Mouse (Mus musculus) brain, embryonic 18.5 days (tissue): Measurements from ENCODE around the gene A930018P22Rik.

Experiments used
- DNase-seq: peaks from one replicate; pipeline ENCODE4 v3.0.0-alpha.2; 2012; ENCODE audit warnings: low read depth, low spot score

A930018P22Rik gene

DNA sequence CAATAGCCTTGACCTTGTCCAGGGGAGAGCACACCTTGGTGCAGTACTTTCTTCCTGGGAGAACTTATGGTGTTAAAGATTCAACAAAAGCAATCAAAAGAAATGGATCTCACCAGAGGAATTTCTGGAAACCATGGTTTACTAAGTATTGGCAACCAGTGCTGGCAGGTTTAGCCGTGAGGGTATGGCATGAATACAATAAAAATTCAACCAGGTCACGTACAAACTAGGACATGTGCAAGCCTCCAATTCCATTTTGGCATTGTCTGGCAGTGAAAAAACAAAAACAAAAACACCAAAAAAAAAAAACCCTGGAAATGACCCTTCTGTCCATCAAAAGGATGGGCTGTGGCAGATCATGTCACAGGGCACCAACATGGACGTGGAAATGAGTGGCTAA lies 31.3 kb downstream of the A930018P22Rik start:
- DNase-seq = no peak

DNA sequence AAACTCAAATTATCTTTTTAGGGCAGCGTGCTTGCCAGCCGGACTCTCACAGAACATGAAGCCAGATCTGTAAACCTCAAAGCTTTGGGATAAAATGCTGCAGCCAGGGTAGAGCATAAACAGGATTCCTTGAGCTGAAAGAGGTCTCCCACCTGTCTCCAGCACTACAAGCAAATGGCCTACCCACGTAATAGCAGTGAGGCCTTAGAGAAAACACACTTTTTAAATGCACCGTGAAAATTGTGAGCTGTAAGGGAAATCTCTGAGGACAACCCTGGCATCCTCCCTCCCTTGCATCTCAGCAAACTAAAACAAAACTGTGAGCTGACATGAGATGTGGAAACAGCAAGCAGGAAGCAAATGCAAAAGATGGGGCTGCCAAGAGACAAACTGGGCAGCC lies 35.3 kb downstream of the A930018P22Rik start:
- no peak for DNase-seq

DNA sequence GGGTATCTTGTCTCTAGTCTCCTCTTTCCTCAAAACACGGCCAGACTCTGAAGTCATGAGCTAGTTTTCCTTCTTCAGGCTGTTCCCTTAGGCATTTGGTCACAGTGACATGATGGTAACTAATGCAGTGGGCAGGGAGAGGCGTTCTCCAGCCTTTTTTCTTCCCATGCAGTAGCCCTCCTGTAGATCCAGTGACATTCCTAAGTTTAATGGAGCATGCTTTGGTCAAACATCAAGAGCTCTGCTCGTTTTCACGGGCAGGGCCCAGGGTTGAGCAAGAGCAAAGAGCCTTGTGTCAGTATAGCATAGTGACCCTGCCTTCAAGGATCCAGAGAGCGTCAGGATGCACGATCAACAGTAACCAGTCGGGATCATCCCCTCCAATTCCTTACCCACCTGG lies 40.8 kb downstream of the A930018P22Rik start:
- no peak for DNase-seq

DNA sequence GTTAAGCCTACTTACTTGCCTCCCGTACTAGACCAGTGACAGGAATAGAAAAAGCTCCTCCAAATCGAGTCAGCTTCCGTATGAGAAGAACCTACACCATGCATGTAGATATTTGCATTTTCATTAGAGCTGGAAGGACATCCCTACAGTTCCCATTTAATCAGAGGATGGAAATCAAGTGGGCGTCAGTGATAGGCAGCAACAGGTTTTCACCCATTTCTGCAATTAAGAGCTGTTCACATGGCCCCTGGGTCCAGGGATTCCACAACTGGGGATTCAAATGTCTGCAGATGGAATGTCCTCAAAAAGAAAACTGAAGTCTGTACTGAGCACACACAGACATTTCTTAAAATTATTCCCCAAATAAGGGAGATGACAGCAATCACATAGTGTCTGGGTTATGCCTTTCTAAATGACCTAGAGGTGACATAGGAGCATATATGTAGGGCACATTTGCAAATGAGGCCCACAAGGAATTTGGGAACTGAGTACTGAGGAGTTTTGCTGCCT lies 41.5 kb downstream of the A930018P22Rik start:
- no peak for DNase-seq

DNA sequence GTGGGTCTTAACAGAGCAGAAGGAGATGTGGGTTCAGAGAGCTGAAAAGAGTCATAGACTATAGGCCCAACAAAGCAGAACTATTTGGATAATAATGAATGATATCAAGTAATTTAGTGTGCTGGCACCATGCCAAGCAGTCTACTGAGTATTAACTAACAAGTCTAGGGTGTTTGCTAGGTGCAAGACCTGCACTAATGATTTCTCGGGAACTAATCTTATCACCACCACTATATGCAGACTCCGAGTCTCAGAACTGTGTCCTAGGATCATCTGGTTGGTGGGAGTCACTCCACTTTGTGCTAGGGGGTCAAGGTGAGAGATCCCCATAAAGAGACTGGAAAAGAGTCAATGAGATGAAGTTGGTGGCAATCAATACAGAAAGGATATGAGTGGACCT lies 43.1 kb downstream of the A930018P22Rik start:
- no peak for DNase-seq

DNA sequence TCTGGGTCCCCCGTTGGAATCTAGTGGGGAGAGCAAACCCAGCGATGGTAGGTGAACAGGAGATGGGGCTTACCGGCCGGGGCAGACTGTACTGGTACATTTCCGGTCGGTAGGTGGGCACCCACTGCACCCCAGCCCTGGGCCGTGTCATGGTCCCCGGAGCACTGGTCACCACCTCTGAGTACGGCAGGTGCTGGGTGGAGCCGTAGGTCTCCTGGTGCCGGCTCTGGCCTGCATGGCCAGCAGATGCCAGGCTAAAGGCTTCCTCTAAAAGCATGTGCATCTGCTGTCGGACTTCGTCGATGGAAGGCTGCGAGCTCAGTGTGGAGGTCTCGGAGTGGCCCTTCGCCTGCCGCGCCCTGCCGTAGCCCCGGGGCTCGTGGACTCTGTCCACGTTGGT lies 45.2 kb downstream of the A930018P22Rik start:
- DNase-seq = no peak

DNA sequence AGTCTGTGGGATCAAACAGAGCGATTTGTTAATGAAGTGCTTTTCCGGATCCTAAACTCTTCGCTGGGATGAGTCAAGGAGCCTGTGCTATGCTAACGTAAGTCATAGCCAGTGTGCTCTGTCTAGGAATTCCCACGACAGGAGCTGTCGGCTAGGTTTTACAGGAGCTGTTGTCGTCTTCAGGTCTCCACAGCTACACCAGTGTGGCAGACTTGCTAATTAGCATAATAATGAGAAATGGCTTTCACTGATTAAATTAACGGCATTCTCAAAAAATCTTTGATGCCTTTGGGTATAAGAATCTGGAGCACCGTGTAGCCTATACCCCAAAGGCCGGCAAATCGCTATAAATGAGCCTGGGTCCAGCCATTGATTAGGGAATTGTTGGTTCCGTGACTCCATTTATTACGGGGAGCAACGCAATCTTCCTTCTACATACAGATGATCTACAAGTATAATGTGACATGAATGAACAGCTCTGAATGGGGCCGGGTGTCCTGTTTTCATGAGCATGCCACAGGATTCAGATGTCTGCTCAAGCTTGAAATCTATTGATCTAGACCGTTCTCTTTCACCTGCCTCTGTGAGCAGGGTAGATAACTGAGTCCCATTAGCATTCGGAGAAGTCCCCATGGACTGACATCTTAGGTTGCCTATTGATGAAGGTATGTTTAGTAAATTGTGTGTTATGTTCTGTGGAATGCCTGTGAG lies 45.8 kb downstream of the A930018P22Rik start:
- no peak for DNase-seq

DNA sequence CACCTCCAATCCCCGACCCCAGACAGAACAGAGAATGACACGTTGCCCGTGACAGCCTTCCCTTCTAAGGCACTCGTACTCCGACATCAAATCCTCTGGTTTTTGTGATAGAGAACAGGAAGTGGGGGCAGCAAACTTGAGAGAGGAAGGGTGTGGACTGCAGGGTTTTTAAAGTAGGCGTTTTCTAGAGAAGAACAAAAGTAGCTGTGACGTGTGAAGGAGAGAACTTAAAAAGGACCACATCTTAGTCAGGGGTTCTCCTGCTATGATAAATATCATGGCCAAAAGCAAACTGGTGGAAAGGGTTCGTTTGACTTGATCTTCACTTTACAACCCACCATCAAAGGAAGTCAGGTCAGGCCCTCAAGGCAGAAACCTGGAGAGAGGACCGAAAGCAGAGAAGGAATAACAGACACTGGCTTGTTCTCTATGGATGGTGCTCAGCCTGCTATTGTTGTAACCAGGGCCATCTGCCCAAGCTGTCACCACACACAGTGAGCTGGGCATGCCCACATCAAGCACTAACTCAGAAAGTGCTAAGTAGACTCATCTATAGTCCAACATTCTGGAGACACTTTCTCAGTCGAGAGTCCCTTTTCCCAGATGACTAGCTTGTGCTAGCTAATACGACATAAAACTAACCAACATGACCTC lies 50.3 kb downstream of the A930018P22Rik start:
- no peak for DNase-seq

DNA sequence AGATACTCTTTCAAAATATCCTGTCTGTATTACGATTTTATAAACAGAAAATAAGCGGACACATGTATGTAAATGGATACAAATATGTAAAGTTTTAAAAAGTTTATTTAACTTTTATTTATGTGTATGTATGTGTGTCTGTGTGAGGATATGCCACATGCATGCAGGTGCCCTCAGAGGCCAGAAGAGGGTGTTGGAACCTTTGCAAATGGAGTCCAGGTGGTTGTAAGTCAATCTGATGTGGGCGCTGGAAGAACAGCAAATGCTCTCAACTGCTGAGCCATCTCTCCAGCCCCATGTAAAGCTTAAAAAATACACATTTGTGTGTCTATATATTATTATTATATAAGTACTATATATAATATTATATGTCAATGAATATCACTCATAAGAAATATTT lies 50.9 kb downstream of the A930018P22Rik start:
- no peak for DNase-seq
